Mouse (Mus musculus) cortical plate, adult 2 months (tissue): ENCODE data around the gene Arf6.

Source experiments
- CTCF ChIP-seq: fragments of 200-500 bp; IDR thresholded peaks from 2 replicates; pipeline ENCODE4 v1.5.1; 2011; ENCODE audit warnings: mild to moderate bottlenecking, control low read depth, low read length; ENCODE audit not compliant: insufficient read depth; ENCODE audit errors: extremely low read depth
- POLR2A ChIP-seq: fragments of 200-500 bp; IDR thresholded peaks from 2 replicates; pipeline ENCODE4 v1.6.1; 2011; ENCODE audit warnings: mild to moderate bottlenecking, low read length, control low read depth; ENCODE audit not compliant: insufficient read depth; ENCODE audit errors: extremely low read depth

GRCm38 (mm10) chr12:69360655-69360996 lies 11.3 kb upstream of the Arf6 start:
- peak; percentile 26; the same call in 1 of the 2 replicates for TF ChIP-seq CTCF
- no peak for TF ChIP-seq POLR2A
